Mouse (Mus musculus) cortical plate, adult 2 months (tissue): ENCODE measurements around the gene Tenm2. TPM values are rescaled to one million over a fixed set of nuclear protein-coding genes. Genes with fewer than 3 reads are reported as not detected.

Experiments used
- H3K27ac ChIP-seq: fragments of 200-500 bp; 2 replicates; pipeline ENCODE4 v1.5.1; 2012; ENCODE audit warnings: low read length, control low read depth, inconsistent platforms; ENCODE audit not compliant: insufficient read depth
- H3K4me1 ChIP-seq: fragments of 200-500 bp; 2 replicates; pipeline ENCODE4 v1.6.1; 2011; ENCODE audit warnings: low read length; ENCODE audit not compliant: control insufficient read depth, insufficient read depth
- H3K4me3 ChIP-seq: fragments of 200-500 bp; 2 replicates; pipeline ENCODE4 v1.5.1; 2011; ENCODE audit warnings: mild to moderate bottlenecking, low read length, control low read depth; ENCODE audit not compliant: insufficient read depth
- CTCF ChIP-seq: fragments of 200-500 bp; IDR thresholded peaks from 2 replicates; pipeline ENCODE4 v1.5.1; 2011; ENCODE audit warnings: mild to moderate bottlenecking, control low read depth, low read length; ENCODE audit not compliant: insufficient read depth; ENCODE audit errors: extremely low read depth
- POLR2A ChIP-seq: fragments of 200-500 bp; IDR thresholded peaks from 2 replicates; pipeline ENCODE4 v1.6.1; 2011; ENCODE audit warnings: mild to moderate bottlenecking, low read length, control low read depth; ENCODE audit not compliant: insufficient read depth; ENCODE audit errors: extremely low read depth
- polyA plus RNA-seq: library from polyadenylated mRNA; depleted of rRNA; stranded (reverse); fragments of >200 nt; gene quantifications from 2 replicates; pipeline ENCODE4 v1.2.3, GENCODE M21; 2012

The Tenm2 gene
- polyA plus RNA-seq, 1 experiment, result 26.6 TPM

DNA sequence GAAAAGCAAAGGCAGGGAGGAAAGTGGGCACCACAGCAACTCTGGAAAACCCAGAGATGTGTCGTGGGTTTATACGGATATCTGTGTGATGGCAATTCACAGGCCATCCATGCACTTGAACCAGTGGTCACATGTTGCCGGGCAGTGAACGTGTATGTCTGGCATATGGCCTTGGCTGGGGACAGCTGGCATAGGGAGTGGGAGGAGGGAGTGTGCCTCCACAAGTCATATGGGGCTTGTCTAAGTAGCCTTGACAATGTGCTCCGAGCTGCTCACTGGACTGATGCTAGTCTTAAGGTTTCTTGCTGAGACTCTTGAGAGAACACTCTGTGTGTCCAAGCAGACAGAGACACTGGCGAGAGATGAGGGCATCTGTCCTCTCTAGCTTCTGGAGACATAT lies 743.5 kb downstream of the Tenm2 start:
- no peak for TF ChIP-seq POLR2A
- TF ChIP-seq CTCF, result no peak

DNA sequence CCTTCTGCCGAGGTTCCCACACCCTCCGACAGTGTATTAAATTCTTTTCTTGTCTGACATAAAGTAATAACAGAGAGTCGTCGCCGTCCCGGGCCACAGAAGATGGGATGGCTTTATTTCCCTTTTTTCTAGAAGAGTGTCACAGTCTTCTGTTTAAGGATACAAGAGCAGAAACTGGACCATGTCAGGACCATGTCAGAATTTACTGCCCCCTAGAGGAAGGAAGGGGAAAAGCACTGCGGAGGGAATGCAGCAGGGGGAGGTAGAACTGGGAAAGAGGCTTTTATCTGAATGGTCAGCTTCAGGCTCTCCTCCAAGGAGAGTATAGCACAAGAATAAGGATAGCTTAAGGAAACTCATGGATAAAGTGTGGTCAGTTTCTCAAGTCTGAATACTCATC lies 745.7 kb downstream of the Tenm2 start:
- Histone ChIP-seq H3K4me3 (no peak overlapping the region), H3K27ac (no peak overlapping the region), H3K4me1 (peaks cover 2% of the 10 kb centered on the region; the same call in 1 of the 2 replicates)
- TF ChIP-seq POLR2A, result no peak
- peak; percentile 60 for TF ChIP-seq CTCF

More for the DNA sequence above, 743.5 kb downstream of the Tenm2 start:
- H3K4me1 ChIP-seq, result peaks cover 2% of the 10 kb centered on the region; the same call in 1 of the 2 replicates
- no peak overlapping the region for H3K27ac ChIP-seq
- no peak overlapping the region for H3K4me3 ChIP-seq

DNA sequence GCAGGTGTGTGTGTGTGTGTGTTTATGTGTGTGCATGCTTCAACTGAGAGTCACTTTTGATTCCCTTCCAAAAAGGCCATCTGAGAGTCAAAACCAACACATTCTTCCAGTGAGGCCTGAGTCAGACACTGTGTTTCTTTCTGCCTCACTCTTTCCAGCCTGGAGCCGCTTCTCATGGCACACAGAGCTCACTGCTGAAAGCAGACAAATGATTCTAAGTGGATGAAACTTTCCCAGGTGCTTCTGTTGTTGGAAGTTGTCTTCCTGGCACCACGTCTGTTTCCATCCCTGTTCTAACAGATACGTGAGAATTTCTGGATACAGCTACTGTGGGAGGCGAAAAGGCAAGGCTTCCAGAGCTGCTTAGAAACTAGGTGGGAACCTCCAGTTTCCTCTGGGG lies 747.1 kb downstream of the Tenm2 start:
- TF ChIP-seq CTCF (no peak), POLR2A (no peak)
- H3K27ac ChIP-seq, result no peak overlapping the region
- H3K4me1 ChIP-seq, result peaks cover 9% of the 10 kb centered on the region
- H3K4me3 ChIP-seq, result no peak overlapping the region

DNA sequence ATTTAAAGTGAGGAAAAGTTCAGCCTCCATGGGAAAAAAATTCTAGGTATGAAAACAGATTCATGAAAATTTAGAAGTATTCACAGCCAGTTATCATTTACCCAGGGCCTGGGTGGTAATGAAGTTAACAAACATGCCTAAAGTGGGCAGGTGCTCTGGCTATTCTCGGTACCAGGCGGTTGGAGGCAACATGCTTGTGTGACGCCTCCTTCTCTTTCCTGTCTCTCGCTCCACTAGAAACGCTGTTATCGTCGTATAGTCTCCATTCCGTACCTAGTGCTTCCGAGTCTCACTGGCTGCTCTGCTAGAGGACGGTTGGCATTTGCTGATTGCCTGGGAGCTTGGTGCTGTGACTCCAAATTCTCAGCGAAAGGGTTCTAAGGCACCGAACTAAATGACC lies 749.7 kb downstream of the Tenm2 start:
- Histone ChIP-seq H3K4me1 (peaks cover 11% of the 10 kb centered on the region), H3K4me3 (no peak overlapping the region)
- TF ChIP-seq CTCF (no peak), POLR2A (no peak)

DNA sequence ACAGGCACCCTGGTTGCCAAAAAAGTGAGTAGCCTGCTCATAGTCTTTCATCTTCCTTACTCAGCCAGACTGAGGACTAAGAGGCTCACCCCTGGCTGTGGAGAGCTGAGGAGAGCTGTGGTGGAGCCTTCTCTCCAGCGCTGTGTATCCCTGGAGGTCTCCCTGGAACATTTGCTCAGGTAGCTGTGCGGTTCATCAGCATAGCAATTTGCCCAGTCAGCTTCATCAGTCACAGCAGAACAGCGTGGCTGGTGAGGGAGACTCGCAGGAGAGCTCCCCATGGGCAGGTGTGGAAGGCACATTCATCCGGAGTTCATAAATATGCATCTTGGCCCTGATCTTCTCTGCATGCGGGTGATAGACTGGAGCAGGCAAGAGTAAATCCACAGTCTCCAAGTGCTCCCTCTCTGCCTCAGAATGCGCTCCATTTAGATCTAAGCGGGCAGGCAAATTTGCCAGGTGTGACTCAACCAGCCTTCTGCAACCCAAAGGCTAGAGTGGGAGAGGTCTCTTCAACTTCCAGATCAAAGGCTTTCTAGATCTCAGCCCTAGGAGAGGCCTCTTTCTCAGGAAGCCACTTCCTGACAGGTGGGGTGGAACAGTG lies 751.2 kb downstream of the Tenm2 start:
- TF ChIP-seq CTCF (no peak), POLR2A (no peak)
- Histone ChIP-seq H3K27ac (no peak overlapping the region), H3K4me1 (peaks cover 11% of the 10 kb centered on the region)

More for the DNA sequence above, 749.7 kb downstream of the Tenm2 start:
- H3K27ac ChIP-seq, result no peak overlapping the region

DNA sequence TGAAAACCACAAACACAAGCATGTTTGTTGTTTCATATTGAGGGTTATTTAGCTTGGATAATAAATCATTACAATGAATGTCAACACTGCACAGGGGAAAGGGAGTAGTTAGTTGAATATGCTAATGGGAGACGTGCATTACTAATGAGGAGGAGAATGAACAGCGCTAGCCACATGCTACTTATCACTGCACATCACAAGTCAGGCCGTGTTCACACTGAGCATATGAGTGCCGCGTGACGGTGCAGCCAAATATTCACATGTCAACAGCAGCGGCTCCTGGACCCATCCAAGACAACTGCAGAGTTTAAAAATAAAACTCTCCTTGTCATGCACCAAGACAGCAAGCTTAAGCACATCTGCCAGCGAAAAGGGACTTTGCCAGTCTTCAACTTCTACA lies 753.6 kb downstream of the Tenm2 start:
- Histone ChIP-seq H3K27ac (no peak overlapping the region), H3K4me3 (no peak overlapping the region), H3K4me1 (peaks cover 9% of the 10 kb centered on the region)
- TF ChIP-seq CTCF (no peak), POLR2A (no peak)

More for the DNA sequence above, 751.2 kb downstream of the Tenm2 start:
- H3K4me3 ChIP-seq, result no peak overlapping the region

DNA sequence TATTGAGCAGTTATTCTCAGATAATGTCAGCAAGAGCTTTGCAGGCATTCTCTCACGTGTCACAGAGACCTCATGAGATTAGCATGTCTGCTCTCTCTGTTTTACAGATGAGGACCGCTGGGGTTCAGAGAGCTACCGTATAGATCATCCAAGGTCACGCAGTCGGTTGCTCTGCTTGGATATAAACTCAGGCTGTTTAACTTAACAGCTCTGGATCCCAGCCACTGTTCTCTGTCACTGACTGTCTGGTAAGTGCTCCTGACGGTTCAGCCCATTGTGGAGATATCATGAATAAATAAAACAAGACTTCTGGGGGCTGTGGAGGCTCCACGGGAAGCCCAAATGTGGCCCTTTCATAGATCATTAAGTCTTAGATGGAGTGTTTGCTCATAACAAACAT lies 754.2 kb downstream of the Tenm2 start:
- Histone ChIP-seq H3K4me1 (peaks cover 9% of the 10 kb centered on the region), H3K4me3 (no peak overlapping the region), H3K27ac (no peak overlapping the region)
- TF ChIP-seq CTCF (no peak), POLR2A (no peak)

DNA sequence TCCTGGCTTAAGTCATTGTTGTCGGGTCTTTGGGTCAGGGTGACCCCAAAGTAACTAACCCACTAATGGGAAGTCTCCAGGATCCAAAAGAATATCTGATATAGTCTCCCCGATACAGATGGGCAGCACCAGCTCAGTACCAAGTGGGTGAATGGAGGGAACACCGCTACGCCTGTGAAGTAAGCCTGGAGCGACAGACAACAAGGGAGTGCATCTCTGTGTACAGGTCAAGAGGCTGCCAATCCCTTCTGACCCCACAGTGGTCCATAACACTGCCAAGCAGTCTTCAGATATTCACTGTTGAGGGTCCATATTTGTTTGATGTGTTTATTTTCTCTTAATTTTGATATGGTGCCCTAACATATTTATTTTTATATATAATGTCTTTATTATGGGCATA lies 754.7 kb downstream of the Tenm2 start:
- Histone ChIP-seq H3K4me3 (no peak overlapping the region), H3K4me1 (peaks cover 9% of the 10 kb centered on the region), H3K27ac (no peak overlapping the region)
- TF ChIP-seq CTCF (no peak), POLR2A (no peak)

DNA sequence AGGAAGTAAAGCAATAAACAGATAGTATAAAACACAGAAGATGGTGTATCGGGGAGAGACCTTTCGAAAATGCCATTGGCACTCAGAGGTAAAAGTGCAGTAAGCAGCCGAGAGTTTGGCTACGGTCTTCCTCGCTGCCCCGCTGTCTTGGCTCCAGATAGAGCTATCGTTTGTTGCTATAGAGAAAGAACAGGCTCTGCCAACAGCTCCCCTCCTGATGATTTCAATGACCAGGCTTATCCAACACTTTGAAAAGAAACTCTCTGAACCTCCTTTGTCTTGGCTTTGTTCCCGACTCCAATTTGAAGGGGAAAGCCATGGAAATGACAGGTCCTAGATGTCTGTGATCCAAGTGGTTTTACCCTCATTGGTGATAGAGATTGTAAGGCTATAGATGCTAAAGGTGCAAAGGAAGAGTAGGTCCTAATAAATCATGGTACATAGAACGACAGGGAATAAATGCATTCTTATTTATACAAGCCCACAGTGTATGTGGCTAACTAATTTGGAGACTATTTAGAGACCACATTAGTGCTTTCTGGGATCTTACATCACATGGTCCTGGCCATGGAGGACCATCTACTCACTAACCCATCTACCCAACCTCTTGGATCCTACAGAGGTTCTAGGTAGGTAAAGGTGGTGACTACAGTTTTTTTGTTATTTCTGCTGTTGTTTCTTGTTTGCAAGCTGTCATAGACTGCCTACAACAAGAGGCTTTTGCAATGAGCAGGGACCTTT lies 765.8 kb downstream of the Tenm2 start:
- no peak overlapping the region for H3K4me3 ChIP-seq
- TF ChIP-seq POLR2A (no peak), CTCF (no peak)
- H3K4me1 ChIP-seq, result peaks cover 2% of the 10 kb centered on the region; the same call in 1 of the 2 replicates
- H3K27ac ChIP-seq, result no peak overlapping the region

DNA sequence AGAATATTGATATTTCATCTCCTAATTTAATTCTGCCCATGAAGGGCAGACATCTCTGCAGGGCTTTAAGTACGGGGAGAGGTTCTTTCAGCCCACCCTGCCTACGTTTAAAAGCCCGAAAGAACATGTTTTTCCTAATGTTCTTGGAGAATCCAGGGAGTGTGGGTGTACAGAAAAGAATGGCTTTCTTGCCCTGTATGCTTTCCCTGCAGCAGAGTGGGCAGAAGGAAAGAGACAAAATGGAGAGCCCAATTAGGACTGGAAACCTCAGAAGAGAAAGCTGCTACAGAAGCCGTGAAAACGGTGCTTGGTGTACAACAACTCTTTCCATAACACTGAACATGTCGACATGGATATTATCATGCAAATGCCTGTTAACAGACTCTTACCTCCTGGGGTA lies 777.3 kb downstream of the Tenm2 start:
- Histone ChIP-seq H3K27ac (no peak overlapping the region), H3K4me3 (no peak overlapping the region), H3K4me1 (peaks cover 2% of the 10 kb centered on the region; the same call in 1 of the 2 replicates)
- no peak for TF ChIP-seq POLR2A
- TF ChIP-seq CTCF, result no peak
